Mouse (Mus musculus) frontal cortex, postnatal 25 days (tissue): Measurements from ENCODE around the gene Clec2h.
A peak's percentile ranks its signal among the peaks of the same experiment; 100 is the strongest.
"Not testable (repeated sequence)": the region's sequence is repeated elsewhere in the genome, so short reads cannot be mapped to it uniquely, and the experiment has no call there.

Source experiments
- DNase-seq, 2 experiments: peaks; one replicate each; pipeline ENCODE4 v3.0.0; 2022; ENCODE audit warnings: low spot score in 2 of 2

The Clec2h gene

GRCm38 (mm10) chr6:128662206-128662605 is at the start of gene Clec2h:
Clec2h (plus strand) TSS chr6:128662385.
- DNase-seq, result no peak

GRCm38 (mm10) chr6:128622733-128623132 is 39.5 kb upstream of the Clec2h start:
- DNase-seq, result no peak

GRCm38 (mm10) chr6:128623433-128623832 is 38.8 kb upstream of the Clec2h start, which contains the start of gene Klrb1a:
Klrb1a (minus strand) TSS chr6:128623533.
- DNase-seq, result not testable (repeated sequence)

GRCm38 (mm10) chr6:128624425-128624824 is 37.8 kb upstream of the Clec2h start:
- no peak for DNase-seq

GRCm38 (mm10) chr6:128625246-128625645 is 36.9 kb upstream of the Clec2h start:
- DNase-seq, result not testable (repeated sequence)

- DNase-seq, result peak; percentile 25 to 35
Observed at GRCm38 (mm10) chr6:128629771-128630739, 32.1 kb upstream of the Clec2h start.

- not testable (repeated sequence) for DNase-seq
Observed at GRCm38 (mm10) chr6:128630912-128631905, 31.0 kb upstream of the Clec2h start.

GRCm38 (mm10) chr6:128640673-128641072 is 21.5 kb upstream of the Clec2h start:
- DNase-seq, result no peak

GRCm38 (mm10) chr6:128641116-128641716 is 21.0 kb upstream of the Clec2h start:
- DNase-seq, result no peak

- DNase-seq, result no peak
Observed at GRCm38 (mm10) chr6:128643999-128644398, 18.2 kb upstream of the Clec2h start.

GRCm38 (mm10) chr6:128644694-128645093 is 17.5 kb upstream of the Clec2h start:
- DNase-seq, result not testable (repeated sequence)

GRCm38 (mm10) chr6:128645708-128646107 is 16.5 kb upstream of the Clec2h start:
- not testable (repeated sequence) for DNase-seq

GRCm38 (mm10) chr6:128649681-128650080 is 12.5 kb upstream of the Clec2h start:
- DNase-seq, result no peak

GRCm38 (mm10) chr6:128650187-128650586 is 12.0 kb upstream of the Clec2h start:
- no peak for DNase-seq

GRCm38 (mm10) chr6:128650827-128651226 is 11.4 kb upstream of the Clec2h start:
- not testable (repeated sequence) for DNase-seq

- no peak for DNase-seq
Observed at GRCm38 (mm10) chr6:128652938-128653337, 9.2 kb upstream of the Clec2h start.

- no peak for DNase-seq
Observed at GRCm38 (mm10) chr6:128661249-128661648, 936 bp upstream of the Clec2h start.

GRCm38 (mm10) chr6:128669936-128670335 is 7.8 kb downstream of the Clec2h start:
- DNase-seq, result no peak

GRCm38 (mm10) chr6:128679574-128679973 is 17.4 kb downstream of the Clec2h start:
- DNase-seq, result no peak

- DNase-seq, result no peak
Observed at GRCm38 (mm10) chr6:128701691-128702090, 39.5 kb downstream of the Clec2h start.

- DNase-seq, result no peak
Observed at GRCm38 (mm10) chr6:128722959-128723358, 60.8 kb downstream of the Clec2h start, which contains the start of gene Klrb1. Klrb1 (minus strand) TSS chr6:128723059.
